ENCODE assay signal across 20 mouse cellular contexts in the genomic region with DNA sequence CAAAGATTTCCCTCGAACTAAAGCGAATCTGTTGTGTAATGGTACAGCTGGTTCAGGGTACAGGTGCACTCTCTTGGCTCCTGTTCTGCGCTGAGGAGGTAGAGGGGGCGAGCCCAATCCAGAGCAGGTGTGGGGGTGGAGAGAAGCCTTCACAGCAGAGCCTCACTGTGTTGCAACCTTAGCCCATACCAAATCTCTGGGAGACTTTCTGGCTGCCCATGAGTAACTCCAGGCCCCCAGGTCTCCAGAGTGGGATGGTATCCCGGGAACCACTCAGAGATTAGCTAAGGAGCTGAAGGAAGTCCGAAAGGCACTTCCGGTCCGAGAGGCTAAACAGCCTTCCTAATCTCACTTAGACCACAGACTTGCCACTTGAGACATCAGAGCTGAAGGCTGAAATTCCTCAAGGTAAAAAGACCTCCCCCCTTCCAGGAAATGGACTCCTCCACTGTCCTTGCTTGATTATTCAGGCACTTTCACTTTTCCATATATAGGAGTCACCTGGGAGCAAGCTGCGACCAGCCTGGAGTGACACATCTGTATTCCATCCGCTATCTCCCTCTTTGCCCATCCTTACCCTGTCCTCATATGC. TPM values are rescaled to one million over a fixed set of nuclear protein-coding genes. Genes with fewer than 3 reads are reported as not detected.
DNase-seq lines count a peak whose midpoint lies in the region; ATAC-seq and TF ChIP-seq lines count a peak whose summit lies in the region.
"Had no signal": no experiment of that assay in that cellular context is flagged by ENCODE, and none has a peak within 500 bp of the region (broad histone marks: within the 10 kb centered on the region; RNA-seq: fewer than 3 reads in every experiment).

A gene (plus strand): TSS at position 183 of the 592 bp plus-strand sequence.

- H3K36me3 ChIP-seq in heart, embryonic 14.5 days (ENCODE audit: control insufficient read depth, insufficient read depth, low read length), result no peaks in the 10 kb centered on the region
- peaks cover 40% of the 10 kb centered on the region for H3K36me3 ChIP-seq in liver, adult 2 months (ENCODE audit: control insufficient read depth, insufficient read depth, low read length)
- no peaks in the 10 kb centered on the region for H3K36me3 ChIP-seq in myocyte (ENCODE audit: control insufficient read depth, insufficient read depth)
- no peaks in the 10 kb centered on the region for H3K36me3 ChIP-seq in midbrain, embryonic 10.5 days
- H3K36me3 ChIP-seq: forebrain, embryonic 10.5 days; limb, embryonic 12.5 days; midbrain, embryonic 12.5 days had no signal

- no peaks in the 10 kb centered on the region for H3K9me3 ChIP-seq in heart, embryonic 14.5 days (ENCODE audit: control insufficient read depth, low read length)
- H3K9me3 ChIP-seq in midbrain, embryonic 10.5 days (replicated peaks), result no peaks in the 10 kb centered on the region
- H3K9me3 ChIP-seq: forebrain, embryonic 10.5 days; limb, embryonic 12.5 days; midbrain, embryonic 12.5 days had no signal

- peaks cover 0 to 4% of the 10 kb centered on the region in 2 experiments; a peak in 2 of 4 replicates for H3K4me1 ChIP-seq in heart, embryonic 14.5 days (ENCODE audit: control insufficient read depth in 2 of 2, insufficient read depth in 2 of 2, low read length in 2 of 2)
- peaks cover 15% of the 10 kb centered on the region; the same call in 1 of the 2 replicates for H3K4me1 ChIP-seq in liver, adult 2 months (ENCODE audit: control insufficient read depth, insufficient read depth, low read length)
- H3K4me1 ChIP-seq in midbrain, embryonic 10.5 days, result no peaks in the 10 kb centered on the region
- no peaks in the 10 kb centered on the region for H3K4me1 ChIP-seq in cerebellum, adult 2 months (ENCODE audit: control insufficient read depth, insufficient read depth, low read length)
- H3K4me1 ChIP-seq: forebrain, embryonic 10.5 days; limb, embryonic 12.5 days; midbrain, embryonic 12.5 days had no signal

- no peak for TF ChIP-seq CTCF in liver, adult 2 months (IDR thresholded peaks at IDR 0.05; ENCODE audit: low read depth, low read length)
- no peak for TF ChIP-seq CTCF in cerebellum, adult 2 months (IDR thresholded peaks at IDR 0.05; ENCODE audit: borderline replicate concordance, insufficient read depth, low read depth, low read length)

- DNase-seq in heart, adult 18-20 months, result no peak
- DNase-seq in liver, adult 2 months (ENCODE audit: extremely low read depth, low read depth, low spot score), result peak; percentile 97
- peak; percentile 71 to 77 for DNase-seq in lung, adult 18-20 months
- DNase-seq in midbrain, embryonic 10.5 days (ENCODE audit: low spot score), result no peak
- no peak for DNase-seq in right cerebral cortex, adult 18-20 months
- no peak for DNase-seq in cerebellum, adult 2 months
- DNase-seq: cerebellum, adult 8-10 months; embryo, embryonic 11 days; kidney, adult 11 months; spleen, adult 18-20 months; thymus, adult 18-20 months had no signal

- 40% methylated on average over 10 of the region's 10 CpGs for WGBS in heart, embryonic 14.5 days
- 15% methylated on average over 10 of the region's 10 CpGs for WGBS in liver, adult 2 months
- WGBS in midbrain, embryonic 10.5 days, result 72% methylated on average over 10 of the region's 10 CpGs
- WGBS in cerebellum, adult 2 months, result 83% methylated on average over 10 of the region's 10 CpGs

- peak within 1 kb of the TSS; percentile 8 to 17; a peak in 3 of 4 replicates for H3K4me3 ChIP-seq in heart, embryonic 14.5 days (ENCODE audit: control insufficient read depth in 1 of 2, insufficient read depth in 1 of 2, low read depth in 1 of 2, low read length in 2 of 2)
- peak within 1 kb of the TSS; percentile 79 for H3K4me3 ChIP-seq in liver, adult 2 months (ENCODE audit: insufficient read depth, low read depth, low read length)
- no peak within 1 kb of the TSS for H3K4me3 ChIP-seq in myocyte
- no peak within 1 kb of the TSS for H3K4me3 ChIP-seq in midbrain, embryonic 10.5 days
- H3K4me3 ChIP-seq in cerebellum, adult 2 months (replicated peaks; ENCODE audit: insufficient read depth, low read depth, low read length), result no peak within 1 kb of the TSS
- H3K4me3 ChIP-seq: forebrain, embryonic 10.5 days; limb, embryonic 12.5 days; midbrain, embryonic 12.5 days had no signal

- no peaks in the 10 kb centered on the region for H3K27me3 ChIP-seq in heart, embryonic 14.5 days (ENCODE audit: control insufficient read depth, insufficient read depth, low read length)
- H3K27me3 ChIP-seq in liver, adult 2 months (ENCODE audit: control insufficient read depth, insufficient read depth, low read length), result no peaks in the 10 kb centered on the region
- no peaks in the 10 kb centered on the region for H3K27me3 ChIP-seq in myocyte (ENCODE audit: control insufficient read depth, insufficient read depth, insufficient read length)
- H3K27me3 ChIP-seq in midbrain, embryonic 10.5 days (ENCODE audit: low read depth, poor library complexity, severe bottlenecking), result no peaks in the 10 kb centered on the region
- no peaks in the 10 kb centered on the region for H3K27me3 ChIP-seq in cerebellum, adult 2 months (ENCODE audit: control insufficient read depth, insufficient read depth, low read length)
- H3K27me3 ChIP-seq: CH12.LX; limb, embryonic 12.5 days; midbrain, embryonic 12.5 days had no signal

- peaks cover 14% of the 10 kb centered on the region; the same call in 1 of the 2 replicates for H3K79me2 ChIP-seq in liver, adult 2 months (ENCODE audit: control insufficient read depth, insufficient read depth, low read length)
- H3K79me2 ChIP-seq in myocyte (ENCODE audit: control insufficient read depth, insufficient read depth), result no peaks in the 10 kb centered on the region

- no peak within 1 kb of the TSS for H3K27ac ChIP-seq in heart, embryonic 14.5 days (replicated peaks in 1 of 2; ENCODE audit: control insufficient read depth in 1 of 2, insufficient read depth in 1 of 2, low read depth in 2 of 2, low read length in 2 of 2)
- peak within 1 kb of the TSS; percentile 97 for H3K27ac ChIP-seq in liver, adult 2 months (replicated peaks; ENCODE audit: insufficient read depth, low read depth, low read length)
- no peak within 1 kb of the TSS for H3K27ac ChIP-seq in midbrain, embryonic 10.5 days (replicated peaks)
- H3K27ac ChIP-seq in cerebellum, adult 2 months (ENCODE audit: insufficient read depth, low read length), result no peak within 1 kb of the TSS
- H3K27ac ChIP-seq: forebrain, embryonic 10.5 days; limb, embryonic 12.5 days; midbrain, embryonic 12.5 days had no signal

- ATAC-seq in heart, embryonic 14.5 days (ENCODE audit: insufficient number of reproducible peaks, insufficient read depth, low FRiP score, low read depth), result no peak

- H3ac ChIP-seq in myocyte (ENCODE audit: control insufficient read depth, insufficient read length), result no peak within 1 kb of the TSS

- 0 out of 2 replicates have a peak, but pooled peaks have one; percentile 54 for TF ChIP-seq POLR2A in liver, adult 2 months (IDR thresholded peaks at IDR 0.05; ENCODE audit: extremely low read depth, insufficient read depth, low read length)
- TF ChIP-seq POLR2A in myocyte (IDR thresholded peaks at IDR 0.05; ENCODE audit: insufficient read length, low read depth), result no peak
- no peak for TF ChIP-seq POLR2A in cerebellum, adult 2 months (IDR thresholded peaks at IDR 0.05; ENCODE audit: borderline replicate concordance, insufficient read depth, low read length)

- H3K4me2 ChIP-seq in heart, embryonic 14.5 days (ENCODE audit: low read length), result peak within 1 kb of the TSS; percentile 54
- peak within 1 kb of the TSS; percentile 18 for H3K4me2 ChIP-seq in myocyte (ENCODE audit: low read depth)
- H3K4me2 ChIP-seq: limb, embryonic 12.5 days; midbrain, embryonic 12.5 days had no signal

- H3K9ac ChIP-seq in heart, embryonic 14.5 days (ENCODE audit: low read length), result 0 out of 2 replicates have a peak within 1 kb of the TSS, but pooled peaks have one; percentile 2
- peak within 1 kb of the TSS; percentile 97 for H3K9ac ChIP-seq in liver, adult 2 months (ENCODE audit: low read depth, low read length)
- H3K9ac ChIP-seq: limb, embryonic 12.5 days; midbrain, embryonic 12.5 days had no signal

TF ChIP-seq in myocyte, 11 proteins besides CTCF, POLR2A, EP300 and RAD21:
- TF ChIP-seq TCF12 (IDR thresholded peaks at IDR 0.05; ENCODE audit: insufficient read depth, poor library complexity, severe bottlenecking), result no peak
- no peak for TF ChIP-seq POLR2AphosphoS2 (IDR thresholded peaks at IDR 0.05; ENCODE audit: insufficient read length, low read depth)
- no peak for TF ChIP-seq MYOG (IDR thresholded peaks at IDR 0.05; ENCODE audit: control insufficient read depth in 1 of 3, insufficient read depth in 1 of 3, insufficient read length in 2 of 3, low read depth in 2 of 3)
- no peak for TF ChIP-seq TCF3 (IDR thresholded peaks at IDR 0.05; ENCODE audit: insufficient read length, low read depth)

RNA-seq across cellular contexts. Expression of the gene that starts here (rescaled TPM):
- polyA plus RNA-seq in heart, embryonic 14.5 days (2014; fragmentation: Nextera tagmentation; extraction: Ambion mirVana), result 0.63 and 0.82 TPM in 2 replicates
- total RNA-seq in heart, adult 18-20 months (2021), result not detected
- total RNA-seq in liver, adult 2 months (2014; rRNA removed), result 2,681 and 2,768 TPM in 2 replicates
- polyA plus RNA-seq in liver, adult 2 months (2012; rRNA removed), result 1,412 and 1,958 TPM in 2 replicates
- polyA plus RNA-seq in myocyte (2012; fragmentation: generic; extraction: Trizol), result not detected
- not detected in 2 replicates for polyA plus RNA-seq in midbrain, embryonic 10.5 days (2016; fragmentation: Nextera tagmentation; extraction: Ambion mirVana)
- not detected in 2 replicates for polyA plus RNA-seq in cerebellum, adult 2 months (2012; rRNA removed)
- total RNA-seq: CH12.LX; hematopoietic stem cell, adult 5-6 weeks; left cerebral cortex, adult 18-20 months had no signal
- polyA plus RNA-seq: forebrain, embryonic 10.5 days; limb, embryonic 12.5 days; midbrain, embryonic 12.5 days; neural tube, embryonic 11.5 days had no signal

Comparison
In these comparisons a context has a peak if more than half of its experiments do, and no peak if none do; other contexts are left out.
1. RNA of the gene that starts here (total RNA-seq): 2,681 to 2,768 TPM in liver, adult 2 months; not detected in heart, adult 18-20 months; every median in the first group is over 1,000 times any median in the second.
2. RNA of the gene that starts here (polyA plus RNA-seq): 1,412 to 1,958 TPM in liver, adult 2 months; 0.63 to 0.82 TPM in heart, embryonic 14.5 days, not detected in cerebellum, adult 2 months, not detected in myocyte (single experiment) and not detected in midbrain, embryonic 10.5 days; every median in the first group is over 100 times any median in the second.
3. H3K4me3 ChIP-seq: peak in heart, embryonic 14.5 days (2 of 2) and liver, adult 2 months (single experiment); none in myocyte (single experiment), midbrain, embryonic 10.5 days (single experiment) and cerebellum, adult 2 months (single experiment).
4. DNase-seq: peak in liver, adult 2 months (single experiment) and lung, adult 18-20 months (2 of 2); none in heart, adult 18-20 months (0 of 2), midbrain, embryonic 10.5 days (single experiment), right cerebral cortex, adult 18-20 months (single experiment) and cerebellum, adult 2 months (0 of 2).